Mouse (Mus musculus) erythroid progenitor cell, adult 5-6 weeks (primary cell): Measurements from ENCODE around the gene Ephb1. TPM values are rescaled to one million over a fixed set of nuclear protein-coding genes. Genes with fewer than 3 reads are reported as not detected.

ENCODE experiments used
- ATAC-seq: replicated peaks from 2 replicates; pipeline ENCODE4 v1.8.0; 2016; ENCODE audit warnings: moderate number of reproducible peaks, mild to moderate bottlenecking, moderate TSS enrichment, inconsistent platforms; ENCODE audit not compliant: poor library complexity, low FRiP score, severe bottlenecking
- total RNA-seq, 2 experiments: library from RNA; stranded (forward) in 1 of 2; stranded (reverse) in 1 of 2; fragments of 150-400 nt in 1 of 2; fragments of 186-747, 209-891 nt in 1 of 2; gene quantifications; 2 replicates each; pipeline versions ENCODE4 v1.2.3 to v1.2.4; 2015 to 2017; ENCODE audit warnings: low replicate concordance in 2 of 2

Ephb1 gene
- total RNA-seq, 2 experiments from 2014 or later: not detected

GRCm38 (mm10) chr9:101945326-101945725 is 409.2 kb downstream of the Ephb1 start:
- no peak for ATAC-seq

- ATAC-seq: no peak
These were observed 412.3 kb downstream of the Ephb1 start for GRCm38 (mm10) chr9:101942058-101942669.

GRCm38 (mm10) chr9:101940182-101940581 is 414.3 kb downstream of the Ephb1 start:
- ATAC-seq: no peak

- ATAC-seq: no peak
These were observed 415.5 kb downstream of the Ephb1 start for GRCm38 (mm10) chr9:101939006-101939405.

- ATAC-seq: no peak
These were observed 416.4 kb downstream of the Ephb1 start for GRCm38 (mm10) chr9:101938066-101938465.

- no peak for ATAC-seq
These were observed 419.6 kb downstream of the Ephb1 start for GRCm38 (mm10) chr9:101934887-101935286.

- ATAC-seq: no peak
These were observed 420.4 kb downstream of the Ephb1 start for GRCm38 (mm10) chr9:101933946-101934573.

- no peak for ATAC-seq
These were observed 429.7 kb downstream of the Ephb1 start for GRCm38 (mm10) chr9:101924829-101925228.

- ATAC-seq: no peak
These were observed 431.6 kb downstream of the Ephb1 start for GRCm38 (mm10) chr9:101922846-101923245.

GRCm38 (mm10) chr9:101919324-101919723 is 435.2 kb downstream of the Ephb1 start:
- no peak for ATAC-seq

- ATAC-seq: no peak
These were observed 435.7 kb downstream of the Ephb1 start for GRCm38 (mm10) chr9:101918771-101919170.

- no peak for ATAC-seq
These were observed 439.4 kb downstream of the Ephb1 start for GRCm38 (mm10) chr9:101915082-101915481.

GRCm38 (mm10) chr9:101911176-101911866 is 443.2 kb downstream of the Ephb1 start:
- ATAC-seq: no peak

- no peak for ATAC-seq
These were observed 445.0 kb downstream of the Ephb1 start for GRCm38 (mm10) chr9:101909491-101909890.

GRCm38 (mm10) chr9:101908849-101909248 is 445.6 kb downstream of the Ephb1 start:
- no peak for ATAC-seq

- no peak for ATAC-seq
These were observed 446.7 kb downstream of the Ephb1 start for GRCm38 (mm10) chr9:101907747-101908255.

- ATAC-seq: no peak
These were observed 451.1 kb downstream of the Ephb1 start for GRCm38 (mm10) chr9:101903406-101903805.

- ATAC-seq: no peak
These were observed 456.6 kb downstream of the Ephb1 start for GRCm38 (mm10) chr9:101897851-101898250.

GRCm38 (mm10) chr9:101883295-101883694 is 471.2 kb downstream of the Ephb1 start:
- ATAC-seq: no peak

GRCm38 (mm10) chr9:101877109-101877987 is 477.1 kb downstream of the Ephb1 start:
- no peak for ATAC-seq
